Mouse (Mus musculus): ENCODE data around the gene Dars2. TPM values are rescaled to one million over a fixed set of nuclear protein-coding genes. Genes with fewer than 3 reads are reported as not detected.

The Dars2 gene
- total RNA-seq, 2 experiments from 2014 or later: 23.8 to 25.5 TPM

Other genes starting within 250 kb of the Dars2 start
- 10 to 100 TPM; 45.6 to 51.6 TPM for gene Rc3h1, start 164.2 kb downstream of the Dars2 start, total RNA-seq (2021)
- under 1 TPM; 0.06 to 0.24 TPM for gene Serpinc1, start 92.1 kb downstream of the Dars2 start, total RNA-seq (2021)
- 10 to 100 TPM; 10.6 to 14.8 TPM for gene Zbtb37, start 35.8 kb downstream of the Dars2 start, total RNA-seq (2021)
- gene Cenpl, start 55 bp upstream of the Dars2 start, total RNA-seq (2021): 1 to 10 TPM in 1 of 2 experiments, under 1 TPM in 1; 0.83 to 1.7 TPM
- 10 to 100 TPM in 1 of 2 experiments, 1 to 10 TPM in 1; 9.7 to 12.2 TPM for gene Klhl20, start 60.9 kb upstream of the Dars2 start, total RNA-seq (2021)
- 1 to 10 TPM; 2.3 to 2.8 TPM for gene Ankrd45, start 72.0 kb upstream of the Dars2 start, total RNA-seq (2021)
- gene Tex50, start 88.7 kb upstream of the Dars2 start, total RNA-seq (2021): not detected
- 100 to 1,000 TPM; 315 to 316 TPM for gene Prdx6, start 180.6 kb upstream of the Dars2 start, total RNA-seq (2021)

All from heart, postnatal 36 days (tissue).